Mouse (Mus musculus) lung, adult 2 months (tissue): ENCODE measurements around the gene Mlip.

Source experiments
- CTCF ChIP-seq: fragments of 200-500 bp; IDR thresholded peaks from 2 replicates; pipeline ENCODE4 v1.5.1; 2011; ENCODE audit warnings: mild to moderate bottlenecking, low read length, control low read depth; ENCODE audit not compliant: insufficient read depth
- POLR2A ChIP-seq: fragments of 200-500 bp; IDR thresholded peaks from 2 replicates; pipeline ENCODE4 v1.6.1; 2011; ENCODE audit warnings: low read depth, mild to moderate bottlenecking, control low read depth, low read length, borderline replicate concordance; ENCODE audit errors: extremely low read depth

GRCm38 (mm10) chr9:77287958-77288357 lies 64.8 kb downstream of the Mlip start:
- TF ChIP-seq POLR2A = no peak
- TF ChIP-seq CTCF = no peak
